Mouse (Mus musculus): ENCODE data around the gene N6amt1.

GRCm38 (mm10) chr16:87366445-87366844, 12.5 kb downstream of the N6amt1 start:
- TF ChIP-seq GATA1 (IDR thresholded peaks at IDR 0.05; ENCODE audit: borderline replicate concordance, low read length) = no peak
- no peak for TF ChIP-seq FLI1 (IDR thresholded peaks at IDR 0.05; ENCODE audit: low read length)

All from megakaryocyte, embryonic 14.5 days (primary cell).